Mouse (Mus musculus): ENCODE measurements around the gene Angptl4. TPM values are rescaled to one million over a fixed set of nuclear protein-coding genes. Genes with fewer than 3 reads are reported as not detected.
"Not testable (repeated sequence)": the region's sequence is repeated elsewhere in the genome, so short reads cannot be mapped to it uniquely, and the experiment has no call there.

The Angptl4 gene
- 7.7 and 11.3 TPM in 2 replicates for polyA plus RNA-seq (2012; rRNA removed)

- peak; percentile 58 for DNase-seq (ENCODE audit: low spot score)
Measured at GRCm38 (mm10) chr17:33781124-33781977, at the start of gene Angptl4. TSS of gene Angptl4 (minus strand) at chr17:33781830.

GRCm38 (mm10) chr17:33829561-33829960 lies 47.9 kb upstream of the Angptl4 start:
- no peak for DNase-seq (ENCODE audit: low spot score)

GRCm38 (mm10) chr17:33828892-33829291 lies 47.3 kb upstream of the Angptl4 start:
- DNase-seq (ENCODE audit: low spot score) = no peak

DNA sequence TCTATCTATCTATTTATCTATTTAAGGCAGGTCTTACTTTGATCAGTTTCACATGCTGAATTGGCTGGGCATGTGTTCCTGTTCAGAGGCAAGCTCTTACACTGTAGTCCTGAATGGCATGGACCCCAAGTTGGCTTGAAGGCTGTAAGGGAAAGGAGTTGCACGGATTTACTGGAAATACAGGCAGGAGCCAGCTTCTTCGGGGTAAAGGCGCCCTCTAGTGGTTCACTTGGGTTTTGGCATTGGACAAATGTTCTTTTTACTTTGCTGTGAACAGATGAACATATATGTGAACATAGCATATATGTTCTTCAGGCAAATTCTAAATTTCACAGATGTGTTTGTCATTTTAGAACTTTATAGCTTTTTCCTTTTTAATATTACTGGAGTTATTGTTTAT lies 45.2 kb upstream of the Angptl4 start:
- DNase-seq (ENCODE audit: low spot score) = no peak

- DNase-seq (ENCODE audit: low spot score) = no peak
Measured at GRCm38 (mm10) chr17:33825462-33825861, 43.8 kb upstream of the Angptl4 start.

DNA sequence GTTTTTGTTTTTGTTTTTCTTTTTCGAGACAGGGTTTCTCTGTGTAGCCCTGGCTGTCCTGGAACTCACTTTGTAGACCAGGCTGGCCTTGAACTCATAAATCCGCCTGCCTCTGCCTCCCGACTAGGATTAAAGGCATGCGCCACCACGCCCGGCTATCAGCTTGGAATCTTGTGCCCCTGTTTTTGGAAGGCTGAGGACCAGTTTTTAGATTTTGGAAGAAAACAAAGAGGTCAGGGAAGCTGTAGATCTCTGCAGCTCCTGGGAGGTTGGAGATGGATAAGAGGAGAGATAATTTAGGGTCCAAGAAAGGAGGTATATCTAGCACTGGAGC lies 43.3 kb upstream of the Angptl4 start:
- DNase-seq (ENCODE audit: low spot score) = not testable (repeated sequence)

DNA sequence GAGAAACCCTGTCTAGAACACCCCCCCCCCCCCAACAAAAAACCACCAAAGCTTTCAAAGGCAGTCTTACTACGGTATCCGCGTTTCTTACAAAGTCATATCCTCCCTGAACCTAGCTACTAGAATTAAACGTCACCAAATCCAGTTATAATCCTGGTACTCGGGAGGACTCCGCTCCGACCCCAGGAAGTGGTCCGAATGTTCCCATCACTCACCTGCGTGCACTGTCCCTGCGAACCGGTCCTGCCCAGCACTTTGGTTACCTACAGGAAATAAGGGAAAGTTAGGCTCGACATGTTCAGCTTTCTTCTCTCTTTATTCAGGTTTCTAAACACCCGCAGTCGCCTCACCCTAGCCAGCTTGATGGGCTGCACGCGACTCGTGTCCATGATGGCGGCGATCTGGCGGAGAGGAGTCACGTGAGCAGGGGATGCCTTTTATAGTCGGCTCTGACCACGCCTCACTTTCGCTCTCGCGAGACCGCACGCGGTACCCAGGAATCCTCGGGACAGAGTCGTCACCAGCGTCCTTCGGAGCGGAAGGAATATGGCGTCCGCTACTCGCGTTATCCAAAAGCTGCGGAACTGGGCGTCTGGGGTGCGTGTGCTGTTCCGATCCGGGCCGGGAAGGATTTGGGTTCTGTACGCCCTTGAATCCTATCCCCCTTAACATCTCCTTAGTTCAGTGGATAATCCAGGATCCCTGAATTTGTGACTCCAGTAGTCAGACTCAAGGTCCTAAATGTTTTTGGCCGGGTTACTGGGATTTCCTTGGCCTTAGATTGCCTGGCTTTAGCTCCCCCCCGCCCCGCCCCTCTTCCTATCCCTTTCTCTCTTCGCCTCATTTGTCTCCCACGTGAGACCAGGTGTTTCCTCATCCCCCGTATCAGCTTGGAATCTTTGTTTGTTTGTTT lies 42.7 kb upstream of the Angptl4 start, which contains the start of the genes Rps28 and Ndufa7:
TSS of gene Rps28 (minus strand) at position 479 of the 913 bp plus-strand sequence.
TSS of gene Ndufa7 (plus strand) at position 489 of the 913 bp plus-strand sequence.
- DNase-seq (ENCODE audit: low spot score) = peak; percentile 96

DNA sequence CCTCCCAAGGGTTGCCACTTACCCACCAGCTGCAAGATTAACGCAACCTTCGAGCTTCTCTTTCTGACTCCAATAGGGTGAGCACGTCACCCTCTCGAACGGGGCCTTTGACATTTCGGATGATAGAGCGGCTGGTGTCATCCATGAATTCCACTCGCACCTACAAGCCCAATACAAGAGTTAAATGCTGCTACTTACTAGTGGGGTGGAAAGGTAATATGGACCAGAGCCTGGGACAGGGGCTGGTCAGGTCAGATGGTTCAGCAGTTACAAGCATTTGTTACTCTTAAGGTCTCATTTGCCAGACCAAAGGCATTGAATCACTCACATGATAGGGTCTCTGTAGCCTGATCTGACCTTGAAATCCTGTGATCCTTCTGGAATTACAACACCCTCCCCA lies 41.5 kb upstream of the Angptl4 start:
- not testable (repeated sequence) for DNase-seq (ENCODE audit: low spot score)

- no peak for DNase-seq (ENCODE audit: low spot score)
Measured at GRCm38 (mm10) chr17:33822436-33822959, 40.9 kb upstream of the Angptl4 start.

- no peak for DNase-seq (ENCODE audit: low spot score)
Measured at GRCm38 (mm10) chr17:33817969-33818643, 36.5 kb upstream of the Angptl4 start.

DNA sequence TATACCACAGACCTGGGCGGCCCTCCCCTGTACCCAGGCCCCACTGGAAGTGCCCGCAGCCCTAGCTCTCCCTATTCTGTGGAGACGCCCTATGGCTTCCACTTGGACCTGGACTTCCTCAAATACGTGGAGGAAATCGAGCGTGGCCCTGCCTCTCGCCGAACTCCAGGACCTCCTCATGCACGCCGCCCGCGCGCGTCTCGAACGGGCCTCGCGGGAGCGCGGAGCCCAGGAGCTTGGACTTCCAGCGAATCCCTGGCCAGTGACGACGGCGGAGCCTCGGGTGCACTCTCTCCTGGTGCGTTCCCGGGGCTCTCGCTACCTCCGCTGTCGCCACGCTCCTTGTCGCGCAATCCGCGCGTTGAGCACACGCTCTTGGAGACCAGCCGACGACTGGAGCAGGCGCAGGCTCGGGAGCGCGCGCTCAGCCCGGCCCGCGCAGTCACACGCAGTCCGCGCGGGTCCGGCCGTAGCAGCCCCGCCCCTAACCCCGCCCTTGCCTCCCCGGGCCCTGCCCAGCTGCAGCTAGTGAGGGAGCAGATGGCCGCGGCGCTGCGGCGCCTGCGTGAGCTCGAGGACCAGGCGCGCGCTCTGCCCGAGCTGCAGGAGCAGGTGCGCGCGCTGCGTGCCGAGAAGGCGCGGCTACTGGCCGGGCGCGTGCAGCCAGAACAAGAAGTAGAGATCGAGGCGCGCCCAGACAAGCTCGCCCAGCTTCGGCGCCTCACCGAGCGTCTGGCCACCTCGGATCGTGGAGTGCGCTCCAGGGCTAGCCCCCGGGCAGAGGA lies 35.7 kb upstream of the Angptl4 start:
- DNase-seq (ENCODE audit: low spot score) = peak; percentile 78

GRCm38 (mm10) chr17:33816612-33817011 lies 35.0 kb upstream of the Angptl4 start:
- no peak for DNase-seq (ENCODE audit: low spot score)

- no peak for DNase-seq (ENCODE audit: low spot score)
Measured at GRCm38 (mm10) chr17:33815399-33815798, 33.8 kb upstream of the Angptl4 start.

- no peak for DNase-seq (ENCODE audit: low spot score)
Measured at GRCm38 (mm10) chr17:33812990-33813389, 31.4 kb upstream of the Angptl4 start.

- DNase-seq (ENCODE audit: low spot score) = no peak
Measured at GRCm38 (mm10) chr17:33812475-33812874, 30.8 kb upstream of the Angptl4 start.

GRCm38 (mm10) chr17:33811142-33811516 lies 29.5 kb upstream of the Angptl4 start:
- DNase-seq (ENCODE audit: low spot score) = no peak

DNA sequence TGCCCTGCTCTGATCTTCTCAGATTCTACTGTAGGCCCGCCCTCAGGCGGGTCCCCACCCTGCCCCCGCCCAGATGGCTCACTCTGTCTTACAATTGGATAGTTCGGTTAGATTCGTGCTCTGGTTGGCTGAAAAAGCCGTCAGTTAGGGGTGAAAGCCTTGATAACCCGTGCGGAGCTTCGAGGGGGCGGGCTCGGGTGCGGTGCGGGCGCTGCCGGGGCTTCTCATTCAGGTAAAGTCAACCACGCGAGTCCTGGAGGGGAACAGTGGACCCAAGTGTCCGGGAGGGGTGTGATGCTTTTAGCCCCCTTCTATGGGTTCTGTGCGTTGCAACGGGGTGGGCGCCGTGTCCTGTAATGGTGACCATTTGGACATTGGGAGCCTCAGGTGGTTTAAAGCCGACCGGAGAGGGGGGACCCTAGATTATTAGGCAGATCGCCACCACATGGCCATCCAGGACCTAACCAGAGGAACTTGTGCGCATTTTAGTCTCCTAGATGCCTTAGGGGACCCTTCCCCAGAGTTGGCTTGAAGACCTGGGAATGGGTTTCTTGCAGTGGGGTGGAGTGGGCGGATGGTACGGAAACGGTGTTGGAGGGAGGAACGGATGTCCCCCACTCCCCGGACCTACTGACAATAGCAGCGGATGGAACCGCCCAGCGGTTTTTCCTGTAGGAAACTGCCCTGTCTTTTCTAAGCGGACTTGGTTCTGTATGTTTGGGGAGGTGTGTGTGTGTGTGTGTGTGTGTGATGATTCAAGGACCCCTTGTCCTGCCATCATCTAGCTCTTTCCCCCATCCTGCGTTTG lies 28.9 kb upstream of the Angptl4 start, which contains the start of gene Kank3:
TSS of gene Kank3 (plus strand) at position 186 of the 808 bp plus-strand sequence.
- peak; percentile 72 for DNase-seq (ENCODE audit: low spot score)

DNA sequence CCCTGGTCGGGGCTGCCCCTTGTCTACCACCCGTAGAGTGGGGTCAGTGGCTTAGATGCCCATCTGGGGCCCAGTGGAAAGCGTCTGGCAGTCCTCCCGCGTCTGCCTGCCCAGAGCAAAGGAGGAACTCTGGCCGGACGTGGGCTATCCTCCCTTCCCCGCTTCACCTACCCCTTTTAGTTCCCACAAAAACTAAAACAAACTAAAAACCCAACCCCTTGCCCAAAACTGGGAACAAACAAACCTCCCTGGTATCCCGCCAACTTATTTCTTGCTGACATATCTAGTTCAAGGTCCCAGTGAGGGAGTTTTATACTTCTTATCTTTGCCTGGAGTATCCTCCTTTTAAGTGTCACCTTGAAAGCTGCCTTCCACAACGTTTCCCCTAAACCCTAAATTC lies 26.6 kb upstream of the Angptl4 start:
- DNase-seq (ENCODE audit: low spot score) = no peak

GRCm38 (mm10) chr17:33807181-33807888 lies 25.7 kb upstream of the Angptl4 start:
- no peak for DNase-seq (ENCODE audit: low spot score)
